Mouse (Mus musculus) G1E (cell line): ENCODE data around the gene Alg12. TPM values are rescaled to one million over a fixed set of nuclear protein-coding genes. Genes with fewer than 3 reads are reported as not detected.
A peak's percentile ranks its signal among the peaks of the same experiment; 100 is the strongest.

ENCODE experiments used
- ATAC-seq: 2 replicates; pipeline ENCODE4 v1.8.0; 2016; ENCODE audit warnings: mild to moderate bottlenecking; ENCODE audit not compliant: insufficient number of reproducible peaks, poor library complexity, low FRiP score, severe bottlenecking; ENCODE audit errors: extremely low read depth
- DNase-seq: peaks from one replicate; pipeline ENCODE4 v3.0.0; 2012; ENCODE audit warnings: low spot score
- H3K27me3 ChIP-seq: 2 replicates; pipeline ENCODE4 v1.6.1; 2012; ENCODE audit warnings: mild to moderate bottlenecking, low read length, inconsistent platforms; ENCODE audit not compliant: insufficient read depth
- H3K36me3 ChIP-seq: replicated peaks from 2 replicates; pipeline ENCODE3; 2012; ENCODE audit warnings: mild to moderate bottlenecking, inconsistent platforms
- H3K4me1 ChIP-seq: 2 replicates; pipeline ENCODE4 v1.6.1; 2012; ENCODE audit warnings: low read depth, low read length, inconsistent platforms, mixed read lengths; ENCODE audit not compliant: insufficient read depth
- H3K4me3 ChIP-seq: 2 replicates; pipeline ENCODE4 v1.5.1; 2012; ENCODE audit warnings: low read depth, mild to moderate bottlenecking, inconsistent platforms, low read length, moderate library complexity, mixed read lengths
- H3K9me3 ChIP-seq: replicated peaks from 2 replicates; pipeline ENCODE4 v1.6.1; 2012; ENCODE audit warnings: inconsistent platforms
- CTCF ChIP-seq: IDR thresholded peaks from 2 replicates; pipeline ENCODE4 v1.5.1; 2012; ENCODE audit warnings: low read depth, low read length, inconsistent platforms, mixed read lengths
- GATA1 ChIP-seq: IDR thresholded peaks from 2 replicates; pipeline ENCODE4 v1.6.1; 2012; ENCODE audit warnings: borderline replicate concordance, low read length, inconsistent platforms, mixed read lengths
- GATA2 ChIP-seq: IDR thresholded peaks from 2 replicates; pipeline ENCODE4 v1.6.1; 2012; ENCODE audit warnings: low read depth, low read length, inconsistent platforms, borderline replicate concordance
- POLR2AphosphoS5 ChIP-seq: IDR thresholded peaks from 2 replicates; pipeline ENCODE4 v1.6.1; 2012; ENCODE audit warnings: low read depth, low read length, inconsistent platforms; ENCODE audit not compliant: insufficient replicate concordance
- TAL1 ChIP-seq: conservative IDR thresholded peaks from 2 replicates; pipeline ENCODE4 v1.6.1; 2012; ENCODE audit warnings: low read depth, low read length, inconsistent platforms, mixed read lengths
- polyA plus RNA-seq: library from polyadenylated mRNA; stranded (reverse); fragments of >175 nt; gene quantifications from 2 replicates; pipeline ENCODE4 v1.2.3, GENCODE M21; 2012
- total RNA-seq, 2 experiments: library from RNA; stranded (forward) in 1 of 2; stranded (reverse) in 1 of 2; fragments of 200-1000 nt in 1 of 2; fragments of >200 nt in 1 of 2; fragmentation: Nextera tagmentation in 1 of 2; gene quantifications; 2 replicates each; pipeline ENCODE4 v1.2.3; 2014 to 2017

Alg12 gene
- total RNA-seq (2014; fragmentation: Nextera tagmentation) (18.1 and 24.0 TPM in 2 replicates), total RNA-seq (2017) (7.0 and 7.8 TPM in 2 replicates), polyA plus RNA-seq (2.7 and 4.8 TPM in 2 replicates)

GRCm38 (mm10) chr15:88819026-88819905 is at the start of gene Alg12, which contains the start of gene Creld2:
Gene Alg12, minus strand, starts transcription at chr15:88819318.
Gene Creld2, plus strand, starts transcription at chr15:88819646.
- Histone ChIP-seq H3K4me1 (peaks cover 36% of the 10 kb centered on the region), H3K4me3 (peak within 1 kb of the TSS; percentile 88), H3K9me3 (no peaks in the 10 kb centered on the region), H3K27me3 (no peaks in the 10 kb centered on the region), H3K36me3 (peaks cover 75% of the 10 kb centered on the region)
- DNase-seq (peak; percentile 100), ATAC-seq (peak; percentile 98)
- TF ChIP-seq POLR2AphosphoS5 = no peak
- no peak for TF ChIP-seq GATA2
- TF ChIP-seq GATA1 = no peak
- no peak for TF ChIP-seq CTCF
- no peak for TF ChIP-seq TAL1

- peaks cover 12% of the 10 kb centered on the region for H3K9me3 ChIP-seq
- TF ChIP-seq GATA2 = no peak
- TF ChIP-seq TAL1 = no peak
- no peak for TF ChIP-seq POLR2AphosphoS5
- ATAC-seq (no peak), DNase-seq (no peak)
- H3K4me1 ChIP-seq = peaks cover 15% of the 10 kb centered on the region
- peaks cover 7% of the 10 kb centered on the region; the same call in 1 of the 2 replicates for H3K27me3 ChIP-seq
- peaks cover 25% of the 10 kb centered on the region for H3K36me3 ChIP-seq
- H3K4me3 ChIP-seq = no peak overlapping the region
These were observed 49.1 kb upstream of the Alg12 start for GRCm38 (mm10) chr15:88868024-88868742.

- peaks cover 18% of the 10 kb centered on the region for H3K9me3 ChIP-seq
- ATAC-seq (no peak), DNase-seq (no peak)
- H3K4me3 ChIP-seq = no peak overlapping the region
- H3K36me3 ChIP-seq = peaks cover 25% of the 10 kb centered on the region
- H3K4me1 ChIP-seq = peaks cover 20% of the 10 kb centered on the region
- H3K27me3 ChIP-seq = peaks cover 7% of the 10 kb centered on the region; the same call in 1 of the 2 replicates
- no peak for TF ChIP-seq POLR2AphosphoS5
- no peak for TF ChIP-seq GATA2
These were observed 48.4 kb upstream of the Alg12 start for GRCm38 (mm10) chr15:88867368-88868023.

GRCm38 (mm10) chr15:88866934-88867356 is 47.8 kb upstream of the Alg12 start:
- H3K27me3 ChIP-seq = peaks cover 7% of the 10 kb centered on the region; the same call in 1 of the 2 replicates
- TF ChIP-seq POLR2AphosphoS5 = no peak
- TF ChIP-seq TAL1 = no peak
- no peak for TF ChIP-seq GATA1
- TF ChIP-seq GATA2 = no peak
- TF ChIP-seq CTCF = no peak
- H3K9me3 ChIP-seq = peaks cover 24% of the 10 kb centered on the region
- H3K4me3 ChIP-seq = no peak overlapping the region
- DNase-seq = no peak
- peaks cover 25% of the 10 kb centered on the region for H3K36me3 ChIP-seq
- ATAC-seq = no peak
- peaks cover 24% of the 10 kb centered on the region for H3K4me1 ChIP-seq

- Histone ChIP-seq H3K9me3 (peaks cover 30% of the 10 kb centered on the region), H3K27me3 (peaks cover 7% of the 10 kb centered on the region; the same call in 1 of the 2 replicates), H3K36me3 (peaks cover 25% of the 10 kb centered on the region), H3K4me3 (no peak overlapping the region), H3K4me1 (peaks cover 29% of the 10 kb centered on the region)
- TF ChIP-seq POLR2AphosphoS5 = no peak
- no peak for TF ChIP-seq GATA2
- TF ChIP-seq CTCF = no peak
- no peak for TF ChIP-seq GATA1
- no peak for TF ChIP-seq TAL1
- DNase-seq (no peak), ATAC-seq (no peak)
These were observed 47.0 kb upstream of the Alg12 start for GRCm38 (mm10) chr15:88865888-88866695.
